Mouse (Mus musculus) intestine, postnatal 0 days (tissue): ENCODE measurements at regions not wholly inside any gene's neighbourhood (a gene's known extent, or its start where the extent isn't known, plus 50 kb on each side); places are given as distances from the start of the nearest gene placed in this dataset.

Experiments
- ATAC-seq: fragments of 200-750 bp; cut with Nextera tagmentation; 2 replicates; pipeline ENCODE4 v1.8.0; 2017; ENCODE audit warnings: mild to moderate bottlenecking, moderate TSS enrichment, moderate library complexity
- H3K27ac ChIP-seq: fragments of 300-500 bp; sonication (generic); 2 replicates; pipeline ENCODE4 v1.5.1; 2014; ENCODE audit warnings: mild to moderate bottlenecking, low read depth, low read length, moderate library complexity
- H3K27me3 ChIP-seq: fragments of 300-500 bp; sonication (generic); replicated peaks from 2 replicates; pipeline ENCODE4 v1.6.1; 2014; ENCODE audit warnings: low read length, mixed read lengths; ENCODE audit not compliant: control insufficient read depth, insufficient read depth
- H3K36me3 ChIP-seq: fragments of 300-500 bp; sonication (generic); 2 replicates; pipeline ENCODE4 v1.6.1; 2014; ENCODE audit warnings: mild to moderate bottlenecking, moderate library complexity; ENCODE audit not compliant: control insufficient read depth, insufficient read depth
- H3K4me1 ChIP-seq: fragments of 300-500 bp; sonication (generic); replicated peaks from 2 replicates; pipeline ENCODE4 v1.6.1; 2014; ENCODE audit warnings: antibody characterized with exemption, low read length, mixed read lengths; ENCODE audit not compliant: control insufficient read depth, insufficient read depth
- H3K4me2 ChIP-seq: fragments of 300-500 bp; sonication (generic); replicated peaks from 2 replicates; pipeline ENCODE4 v1.6.1; 2014; ENCODE audit warnings: low read depth, mild to moderate bottlenecking, moderate library complexity
- H3K4me3 ChIP-seq: fragments of 300-500 bp; sonication (generic); 2 replicates; pipeline ENCODE4 v1.5.1; 2014; ENCODE audit warnings: low read depth, low read length
- H3K9ac ChIP-seq: fragments of 300-500 bp; sonication (generic); 2 replicates; pipeline ENCODE4 v1.6.1; 2014; ENCODE audit warnings: mild to moderate bottlenecking, low read depth, low read length
- H3K9me3 ChIP-seq: fragments of 300-500 bp; sonication (generic); 2 replicates; pipeline ENCODE4 v1.6.1; 2016; ENCODE audit warnings: mixed run types; ENCODE audit not compliant: control insufficient read depth
- CTCF ChIP-seq: sonication (generic); IDR thresholded peaks from 2 replicates; pipeline ENCODE4 v1.5.1; 2016; ENCODE audit warnings: low read depth, mild to moderate bottlenecking, control low read depth, antibody characterized with exemption, moderate library complexity
- WGBS: fragments of 180-500 bp; shearing (Covaris S2); extraction: QIAGEN DNeasy Blood & Tissue Kit; methylation state at CpG from one replicate; pipeline ENCODE4 v1.1.7; 2014; 5-methylcytosine and 5-hydroxymethylcytosine counted together

DNA sequence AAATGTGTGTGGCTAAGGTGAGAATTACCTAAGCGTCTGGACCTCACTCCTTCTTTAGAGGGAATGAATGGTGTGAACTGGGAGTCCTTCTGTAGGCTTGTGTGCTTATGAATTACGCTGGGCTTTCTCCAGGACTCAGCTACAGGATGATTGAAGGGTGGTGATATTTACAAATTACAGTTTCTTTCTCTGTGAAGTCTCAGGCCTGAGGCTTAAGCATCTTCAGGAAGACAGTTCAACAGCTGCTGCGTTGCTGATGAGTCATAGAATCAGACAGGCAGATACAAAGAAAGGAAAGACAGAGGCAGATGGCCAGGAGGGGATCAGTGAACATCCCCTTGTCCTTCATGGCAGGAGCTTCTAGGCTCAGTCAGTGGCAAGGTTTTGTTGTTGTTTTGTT is 227.3 kb downstream of the Pros1 start:
- no peaks in the 10 kb centered on the region for H3K9me3 ChIP-seq
- no peak overlapping the region for H3K4me3 ChIP-seq
- no peak overlapping the region for H3K4me2 ChIP-seq
- no peak overlapping the region for H3K27ac ChIP-seq
- ATAC-seq: no peak
- 76% methylated on average over 3 of the region's 3 CpGs for WGBS
- no peaks in the 10 kb centered on the region for H3K36me3 ChIP-seq
- H3K27me3 ChIP-seq: no peaks in the 10 kb centered on the region
- H3K4me1 ChIP-seq: no peaks in the 10 kb centered on the region
- H3K9ac ChIP-seq: no peak overlapping the region
- TF ChIP-seq CTCF: no peak

DNA sequence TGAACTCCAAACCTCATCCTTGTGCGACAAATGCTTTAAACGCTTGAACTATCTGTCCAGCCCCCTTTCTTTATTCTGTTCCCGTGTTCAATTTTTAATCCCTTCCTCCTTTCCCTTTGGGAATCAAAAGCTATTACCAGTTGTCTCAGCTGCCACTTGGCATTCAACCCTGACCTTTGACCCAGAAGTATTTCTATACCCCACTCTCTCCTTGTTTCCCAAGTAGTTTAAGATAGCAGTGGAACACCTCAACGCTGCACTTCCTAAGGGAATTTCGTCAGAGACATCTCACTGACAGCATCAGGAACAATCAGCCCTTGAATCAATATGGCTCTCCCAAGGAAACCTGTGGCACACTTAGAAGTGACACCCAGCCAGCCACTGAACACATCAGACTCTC is 229.1 kb downstream of the Pros1 start:
- Histone ChIP-seq H3K27ac (no peak overlapping the region), H3K9me3 (no peaks in the 10 kb centered on the region), H3K9ac (no peak overlapping the region), H3K4me2 (no peak overlapping the region), H3K36me3 (no peaks in the 10 kb centered on the region), H3K4me3 (no peak overlapping the region), H3K27me3 (no peaks in the 10 kb centered on the region), H3K4me1 (no peaks in the 10 kb centered on the region)
- WGBS: 76% methylated on average over 5 of the region's 5 CpGs
- no peak for TF ChIP-seq CTCF
- no peak for ATAC-seq

DNA sequence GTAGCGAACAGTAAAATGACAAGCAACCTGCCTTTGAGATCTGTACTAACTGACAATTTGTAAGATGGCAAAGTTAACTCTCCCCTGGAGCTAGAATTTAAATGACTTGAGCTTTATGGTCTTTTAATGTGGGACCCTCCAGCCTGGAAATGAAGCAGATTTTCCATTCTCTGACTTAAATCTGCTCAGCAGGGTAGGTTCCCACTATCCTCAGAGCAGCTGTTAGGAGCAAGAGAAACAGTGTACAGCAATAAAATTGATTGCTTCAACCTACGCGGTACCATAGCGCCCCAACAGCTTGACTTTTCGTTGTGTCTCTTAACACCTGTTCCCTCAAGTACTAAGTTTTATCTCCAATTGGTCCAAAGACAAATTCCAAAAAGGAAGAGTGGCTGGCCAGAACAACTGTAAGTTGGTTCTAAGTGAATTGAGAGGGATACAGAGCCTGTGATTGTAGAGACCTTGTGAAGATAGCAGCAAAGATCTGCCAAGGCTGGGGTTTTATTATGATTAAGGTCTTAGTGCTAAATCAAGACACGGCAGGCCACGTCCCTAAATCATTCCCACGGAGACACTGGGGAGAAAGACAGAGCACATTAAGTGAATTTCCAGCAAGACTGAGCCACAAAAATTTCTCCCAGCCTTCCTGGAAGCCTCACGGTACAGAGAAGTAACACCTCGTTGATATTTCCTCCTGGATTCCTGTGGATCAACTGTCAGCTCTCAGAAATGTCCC is 230.1 kb downstream of the Pros1 start:
- TF ChIP-seq CTCF: no peak
- Histone ChIP-seq H3K4me1 (no peaks in the 10 kb centered on the region), H3K4me2 (no peak overlapping the region), H3K9me3 (no peaks in the 10 kb centered on the region), H3K9ac (no peak overlapping the region), H3K27ac (no peak overlapping the region), H3K4me3 (no peak overlapping the region), H3K27me3 (no peaks in the 10 kb centered on the region), H3K36me3 (no peaks in the 10 kb centered on the region)
- ATAC-seq: no peak
- WGBS: 62% methylated on average over 10 of the region's 10 CpGs

DNA sequence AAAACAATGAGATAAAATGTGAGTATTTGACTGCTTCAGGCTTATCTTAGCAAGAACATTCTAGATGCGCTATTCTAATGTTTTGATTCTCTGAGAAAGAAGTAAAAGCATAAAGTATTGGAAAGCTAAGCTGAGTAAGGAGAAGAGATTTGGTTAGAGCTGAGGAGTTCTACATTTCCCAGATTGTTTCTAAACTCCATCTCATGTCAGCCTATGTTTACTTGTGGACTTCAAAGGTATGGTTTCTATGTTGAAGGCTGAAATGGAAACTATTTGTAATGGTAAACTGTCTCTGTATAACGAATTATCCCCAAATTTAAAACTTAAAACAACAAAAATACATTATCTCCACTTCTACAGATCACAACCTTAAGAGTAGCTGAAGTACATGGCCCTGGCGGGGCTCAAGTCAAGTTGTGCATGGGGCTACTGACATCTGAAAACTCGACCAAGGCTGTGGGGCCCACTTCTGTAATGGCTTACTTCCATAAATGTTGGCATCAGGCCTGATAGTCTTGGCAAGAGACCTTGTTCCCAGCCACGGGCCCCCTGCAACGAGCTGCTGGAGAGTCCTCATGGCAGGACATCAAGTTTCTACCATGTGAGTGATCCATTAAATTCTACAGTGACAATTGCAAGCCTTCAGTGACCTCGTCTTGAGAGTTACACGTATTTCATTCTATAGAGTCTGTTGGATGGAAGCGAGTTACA is 232.1 kb downstream of the Pros1 start:
- WGBS: 65% methylated on average over 9 of the region's 9 CpGs
- H3K4me1 ChIP-seq: no peaks in the 10 kb centered on the region

GRCm38 (mm10) chr16:63091471-63092300 is 237.6 kb downstream of the Pros1 start:
- H3K27ac ChIP-seq: no peak overlapping the region
- no peak for TF ChIP-seq CTCF
- 67% methylated on average over 11 of the region's 11 CpGs for WGBS
- H3K4me2 ChIP-seq: no peak overlapping the region
- no peaks in the 10 kb centered on the region for H3K27me3 ChIP-seq
- no peak overlapping the region for H3K9ac ChIP-seq
- no peaks in the 10 kb centered on the region for H3K9me3 ChIP-seq
- no peak overlapping the region for H3K4me3 ChIP-seq
- ATAC-seq: no peak
- H3K36me3 ChIP-seq: no peaks in the 10 kb centered on the region
- H3K4me1 ChIP-seq: no peaks in the 10 kb centered on the region

More for the DNA sequence above, 232.1 kb downstream of the Pros1 start:
- H3K36me3 ChIP-seq: no peaks in the 10 kb centered on the region
- no peak overlapping the region for H3K27ac ChIP-seq
- TF ChIP-seq CTCF: no peak
- no peaks in the 10 kb centered on the region for H3K27me3 ChIP-seq
- H3K9me3 ChIP-seq: no peaks in the 10 kb centered on the region
- H3K4me2 ChIP-seq: no peak overlapping the region
- H3K4me3 ChIP-seq: no peak overlapping the region
- no peak for ATAC-seq
- H3K9ac ChIP-seq: no peak overlapping the region
